Mouse (Mus musculus): ENCODE results near the gene AK157302.

DNA sequence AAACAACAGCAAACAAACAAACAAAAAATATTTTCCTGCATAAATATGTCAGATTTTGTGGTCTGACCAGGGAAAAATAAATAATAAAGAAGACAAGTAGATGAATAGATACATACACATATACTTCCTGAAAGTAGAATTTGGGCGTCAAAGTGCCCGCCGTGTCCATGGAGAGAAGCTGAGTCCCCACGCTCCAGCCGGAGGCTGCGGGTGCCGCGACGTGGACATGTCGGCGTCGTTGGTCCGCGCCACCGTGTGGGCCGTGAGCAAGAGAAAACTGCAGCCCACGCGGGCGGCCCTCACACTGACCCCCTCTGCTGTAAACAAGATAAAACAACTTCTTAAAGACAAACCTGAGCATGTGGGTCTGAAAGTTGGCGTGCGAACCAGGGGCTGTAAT, at the start of gene AK157302:
- no peak for TF ChIP-seq CTCF (IDR thresholded peaks at IDR 0.05; ENCODE audit: control insufficient read depth, insufficient read depth, low read length)
- no peak for TF ChIP-seq POLR2A (IDR thresholded peaks at IDR 0.05; ENCODE audit: borderline replicate concordance, control insufficient read depth, low read depth, low read length)

Measured in bone marrow, adult 2 months (tissue).